Mouse (Mus musculus) G1E (cell line): ENCODE results near the gene Mmp15.

Source experiments
- CTCF ChIP-seq: IDR thresholded peaks from 2 replicates; pipeline ENCODE4 v1.5.1; 2012; ENCODE audit warnings: low read depth, low read length, inconsistent platforms, mixed read lengths
- GATA1 ChIP-seq: IDR thresholded peaks from 2 replicates; pipeline ENCODE4 v1.6.1; 2012; ENCODE audit warnings: borderline replicate concordance, low read length, inconsistent platforms, mixed read lengths
- GATA2 ChIP-seq: IDR thresholded peaks from 2 replicates; pipeline ENCODE4 v1.6.1; 2012; ENCODE audit warnings: low read depth, low read length, inconsistent platforms, borderline replicate concordance
- POLR2AphosphoS5 ChIP-seq: IDR thresholded peaks from 2 replicates; pipeline ENCODE4 v1.6.1; 2012; ENCODE audit warnings: low read depth, low read length, inconsistent platforms; ENCODE audit not compliant: insufficient replicate concordance
- TAL1 ChIP-seq: conservative IDR thresholded peaks from 2 replicates; pipeline ENCODE4 v1.6.1; 2012; ENCODE audit warnings: low read depth, low read length, inconsistent platforms, mixed read lengths

GRCm38 (mm10) chr8:95369581-95370326, 17.7 kb downstream of the Mmp15 start:
- TF ChIP-seq CTCF (no peak), TAL1 (no peak), GATA1 (no peak), GATA2 (no peak), POLR2AphosphoS5 (no peak)
